Mouse (Mus musculus) megakaryocyte, embryonic 14.5 days (primary cell): ENCODE measurements at regions not wholly inside any gene's neighbourhood (a gene's known extent, or its start where the extent isn't known, plus 50 kb on each side); places are given as distances from the start of the nearest gene placed in this dataset.

Source experiments
- FLI1 ChIP-seq: IDR thresholded peaks from 2 replicates; pipeline ENCODE4 v1.6.1; 2012; ENCODE audit warnings: low read length, inconsistent platforms, mixed read lengths
- GATA1 ChIP-seq: IDR thresholded peaks from 3 replicates; pipeline ENCODE4 v1.6.1; 2012; ENCODE audit warnings: mixed read lengths, low read length, inconsistent platforms, borderline replicate concordance

DNA sequence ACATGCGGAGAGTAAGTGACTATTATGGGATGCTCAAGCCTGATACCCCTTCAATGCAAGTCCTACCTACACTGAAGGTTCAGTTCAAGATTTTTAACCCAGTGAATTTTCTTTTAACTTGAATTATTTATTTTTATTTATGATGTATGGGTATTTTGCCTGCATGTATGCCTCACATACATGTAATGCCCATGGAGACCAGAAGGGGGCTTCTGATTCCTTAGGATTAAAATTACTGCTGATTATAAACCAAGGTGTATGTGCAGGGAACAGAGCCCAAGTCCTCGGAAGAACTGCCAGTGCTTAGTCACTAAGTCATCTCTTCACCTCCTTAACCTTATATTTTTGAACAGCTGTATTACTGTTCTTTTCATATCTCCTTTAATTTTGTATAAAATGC lies 1431.3 kb downstream of the Gsdmc2 start:
- TF ChIP-seq GATA1 (no peak), FLI1 (no peak)
